Mouse (Mus musculus) A20 (cell line): ENCODE data around the gene Rap1gds1.
A peak's percentile ranks its signal among the peaks of the same experiment; 100 is the strongest.

Experiments
- DNase-seq: peaks from one replicate; pipeline ENCODE4 v3.0.0-alpha.2; 2011; ENCODE audit warnings: low read depth, low spot score

The Rap1gds1 gene

GRCm38 (mm10) chr3:139074484-139075211 is at the start of gene Rap1gds1:
Rap1gds1 (minus strand) TSS chr3:139075201.
- peak; percentile 74 for DNase-seq

- no peak for DNase-seq
Measured at GRCm38 (mm10) chr3:139118446-139118845, 43.4 kb upstream of the Rap1gds1 start.

- DNase-seq: no peak
Measured at GRCm38 (mm10) chr3:139116733-139117337, 41.8 kb upstream of the Rap1gds1 start.

- DNase-seq: peak; percentile 50
Measured at GRCm38 (mm10) chr3:139112335-139112973, 37.5 kb upstream of the Rap1gds1 start.

- DNase-seq: no peak
Measured at GRCm38 (mm10) chr3:139111877-139112276, 36.9 kb upstream of the Rap1gds1 start.

- DNase-seq: no peak
Measured at GRCm38 (mm10) chr3:139108176-139108575, 33.2 kb upstream of the Rap1gds1 start.

GRCm38 (mm10) chr3:139103914-139104313 is 28.9 kb upstream of the Rap1gds1 start:
- DNase-seq: no peak

GRCm38 (mm10) chr3:139103346-139103745 is 28.3 kb upstream of the Rap1gds1 start:
- no peak for DNase-seq

GRCm38 (mm10) chr3:139101941-139102340 is 26.9 kb upstream of the Rap1gds1 start:
- DNase-seq: no peak

- peak; percentile 58 for DNase-seq
Measured at GRCm38 (mm10) chr3:139099284-139099683, 24.3 kb upstream of the Rap1gds1 start.

GRCm38 (mm10) chr3:139095894-139096293 is 20.9 kb upstream of the Rap1gds1 start:
- DNase-seq: no peak

- no peak for DNase-seq
Measured at GRCm38 (mm10) chr3:139088526-139088925, 13.5 kb upstream of the Rap1gds1 start.

GRCm38 (mm10) chr3:139083778-139084539 is 9.0 kb upstream of the Rap1gds1 start:
- DNase-seq: no peak

- no peak for DNase-seq
Measured at GRCm38 (mm10) chr3:139079831-139080230, 4.8 kb upstream of the Rap1gds1 start.

- DNase-seq: no peak
Measured at GRCm38 (mm10) chr3:139078010-139078409, 3.0 kb upstream of the Rap1gds1 start.

- peak; percentile 61 for DNase-seq
Measured at GRCm38 (mm10) chr3:139076059-139076455, 1.1 kb upstream of the Rap1gds1 start.

- DNase-seq: peak; percentile 94
Measured at GRCm38 (mm10) chr3:139075333-139076058, 495 bp upstream of the Rap1gds1 start.

- DNase-seq: no peak
Measured at GRCm38 (mm10) chr3:139073801-139074483, 1.1 kb downstream of the Rap1gds1 start.

- DNase-seq: no peak
Measured at GRCm38 (mm10) chr3:139069539-139069938, 5.5 kb downstream of the Rap1gds1 start.

GRCm38 (mm10) chr3:139064076-139064475 is 10.9 kb downstream of the Rap1gds1 start:
- no peak for DNase-seq

- DNase-seq: no peak
Measured at GRCm38 (mm10) chr3:139062088-139062487, 12.9 kb downstream of the Rap1gds1 start.
